Mouse (Mus musculus): Measurements from ENCODE around the gene Ppp5c.

GRCm38 (mm10) chr7:17023701-17024100, 4.0 kb downstream of the Ppp5c start:
- TF ChIP-seq CTCF (IDR thresholded peaks at IDR 0.05; ENCODE audit: control insufficient read depth, insufficient read depth, insufficient replicate concordance, low read depth, low read length) (no peak), POLR2A (IDR thresholded peaks at IDR 0.05; ENCODE audit: control insufficient read depth, low read depth, low read length) (no peak)

Measured in testis, adult 2 months (tissue).